Mouse (Mus musculus): ENCODE data around the gene Mylk.

GRCm38 (mm10) chr16:35025347-35025746 is 280.3 kb downstream of the Mylk start:
- TF ChIP-seq POLR2A (IDR thresholded peaks at IDR 0.05; ENCODE audit: insufficient read depth, low read depth, low read length): no peak
- TF ChIP-seq CTCF (IDR thresholded peaks at IDR 0.05): no peak
